Mouse (Mus musculus) liver, adult 2 months (tissue): ENCODE measurements at regions not wholly inside any gene's neighbourhood (a gene's known extent, or its start where the extent isn't known, plus 50 kb on each side); places are given as distances from the start of the nearest gene placed in this dataset.

Experiments
- CTCF ChIP-seq: fragments of 200-500 bp; IDR thresholded peaks from 2 replicates; pipeline ENCODE4 v1.5.1; 2011; ENCODE audit warnings: low read depth, low read length, control low read depth
- POLR2A ChIP-seq: fragments of 200-500 bp; IDR thresholded peaks from 2 replicates; pipeline ENCODE4 v1.6.1; 2011; ENCODE audit warnings: low read length, control low read depth; ENCODE audit not compliant: insufficient read depth; ENCODE audit errors: extremely low read depth

DNA sequence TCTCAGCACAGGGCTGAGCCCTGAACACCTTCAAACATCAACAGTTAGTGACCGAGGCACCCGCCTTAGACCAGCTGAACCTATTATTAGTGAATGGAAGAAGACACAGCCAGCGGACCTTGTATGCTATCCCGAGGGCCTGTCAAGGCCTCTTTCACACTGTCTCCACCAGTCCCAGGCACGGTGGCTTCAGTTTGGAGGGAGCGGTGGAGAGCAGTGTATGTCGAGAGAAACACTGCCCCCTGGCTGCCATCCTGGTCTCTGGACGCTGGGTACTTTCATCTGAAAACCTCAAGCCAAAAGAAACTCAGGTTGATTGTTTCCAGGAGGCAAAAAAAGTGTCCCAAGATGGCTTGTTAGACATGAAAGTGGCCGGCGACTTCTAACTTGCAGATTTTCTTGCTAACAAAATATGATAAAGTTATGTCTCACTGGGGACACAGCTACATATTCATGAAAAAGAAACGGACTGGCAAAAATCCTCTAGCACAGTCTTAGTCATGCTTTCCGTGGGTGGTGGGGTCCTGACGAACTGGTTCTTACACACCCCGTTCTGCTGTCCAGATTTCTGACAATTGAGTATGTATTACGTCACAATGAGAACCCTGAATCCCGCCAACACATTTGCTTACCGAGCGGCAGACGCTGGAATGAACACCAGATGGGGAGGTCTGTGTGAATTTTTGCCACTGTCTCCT, 57.2 kb upstream of the Igfbp7 start:
- peak; percentile 84 for TF ChIP-seq CTCF
- no peak for TF ChIP-seq POLR2A
